Mouse (Mus musculus): Measurements from ENCODE around the gene Spocd1.

Spocd1 gene

GRCm38 (mm10) chr4:129974285-129974684, 45.2 kb downstream of the Spocd1 start:
- no peak for DNase-seq (ENCODE audit: low read depth)

GRCm38 (mm10) chr4:129977256-129977655, 48.2 kb downstream of the Spocd1 start:
- peak; percentile 21 for DNase-seq (ENCODE audit: low read depth)

- DNase-seq (ENCODE audit: low read depth), result no peak
Observed at GRCm38 (mm10) chr4:129978227-129978626, 49.2 kb downstream of the Spocd1 start.

GRCm38 (mm10) chr4:129978930-129979329, 49.9 kb downstream of the Spocd1 start:
- DNase-seq (ENCODE audit: low read depth), result no peak

GRCm38 (mm10) chr4:129981657-129982056, 52.6 kb downstream of the Spocd1 start:
- DNase-seq (ENCODE audit: low read depth), result no peak

GRCm38 (mm10) chr4:129983046-129983445, 54.0 kb downstream of the Spocd1 start:
- no peak for DNase-seq (ENCODE audit: low read depth)

GRCm38 (mm10) chr4:129983764-129984420, 54.8 kb downstream of the Spocd1 start:
- DNase-seq (ENCODE audit: low read depth), result peak; percentile 46

GRCm38 (mm10) chr4:129984421-129985061, 55.5 kb downstream of the Spocd1 start, which contains the start of gene Adgrb2:
TSS of gene Adgrb2 (plus strand) at chr4:129984870.
- peak; percentile 31 for DNase-seq (ENCODE audit: low read depth)

- DNase-seq (ENCODE audit: low read depth), result no peak
Observed at GRCm38 (mm10) chr4:129985161-129985670, 56.2 kb downstream of the Spocd1 start.

GRCm38 (mm10) chr4:129985671-129986441, 56.8 kb downstream of the Spocd1 start:
- peak; percentile 63 for DNase-seq (ENCODE audit: low read depth)

GRCm38 (mm10) chr4:129987825-129988504, 58.9 kb downstream of the Spocd1 start:
- DNase-seq (ENCODE audit: low read depth), result peak; percentile 71

- no peak for DNase-seq (ENCODE audit: low read depth)
Observed at GRCm38 (mm10) chr4:129989925-129990324, 60.9 kb downstream of the Spocd1 start.

- DNase-seq (ENCODE audit: low read depth), result no peak
Observed at GRCm38 (mm10) chr4:129992720-129993119, 63.7 kb downstream of the Spocd1 start.

- DNase-seq (ENCODE audit: low read depth), result no peak
Observed at GRCm38 (mm10) chr4:129993213-129993612, 64.2 kb downstream of the Spocd1 start.

- no peak for DNase-seq (ENCODE audit: low read depth)
Observed at GRCm38 (mm10) chr4:129993944-129994695, 65.1 kb downstream of the Spocd1 start.

- no peak for DNase-seq (ENCODE audit: low read depth)
Observed at GRCm38 (mm10) chr4:129994728-129995127, 65.7 kb downstream of the Spocd1 start.

GRCm38 (mm10) chr4:129995255-129995654, 66.2 kb downstream of the Spocd1 start:
- DNase-seq (ENCODE audit: low read depth), result no peak

- no peak for DNase-seq (ENCODE audit: low read depth)
Observed at GRCm38 (mm10) chr4:129996015-129996414, 67.0 kb downstream of the Spocd1 start.

- no peak for DNase-seq (ENCODE audit: low read depth)
Observed at GRCm38 (mm10) chr4:129998124-129998523, 69.1 kb downstream of the Spocd1 start.

GRCm38 (mm10) chr4:130001710-130002109, 72.7 kb downstream of the Spocd1 start:
- DNase-seq (ENCODE audit: low read depth), result no peak

GRCm38 (mm10) chr4:130002157-130002556, 73.1 kb downstream of the Spocd1 start:
- no peak for DNase-seq (ENCODE audit: low read depth)

Measured in induced T-regulatory cell, adult 2 months (primary cell).